Mouse (Mus musculus) ES-E14 (cell line): Measurements from ENCODE around the gene Ankle1. TPM values are rescaled to one million over a fixed set of nuclear protein-coding genes. Genes with fewer than 3 reads are reported as not detected.

ENCODE experiments used
- DNase-seq: peaks from one replicate; pipeline ENCODE4 v3.0.0-alpha.2; 2013; ENCODE audit warnings: low read depth, low spot score
- H3K27ac ChIP-seq: 2 replicates; pipeline ENCODE4 v1.5.1; 2012; ENCODE audit warnings: low read depth, mild to moderate bottlenecking, low read length, moderate library complexity, mixed read lengths; ENCODE audit not compliant: poor library complexity, insufficient read depth, severe bottlenecking
- H3K36me3 ChIP-seq: 2 replicates; pipeline ENCODE4 v1.6.1; 2012; ENCODE audit warnings: mild to moderate bottlenecking, low read length, moderate library complexity, mixed read lengths; ENCODE audit not compliant: control insufficient read depth, poor library complexity, insufficient read depth, severe bottlenecking
- H3K4me1 ChIP-seq, 2 experiments: fragments of 150-350 bp in 1 of 2; sonication (generic) in 1 of 2; 2 replicates each; pipeline ENCODE4 v1.6.1; 2012; ENCODE audit warnings: low read length in 2 of 2, mild to moderate bottlenecking in 1 of 2, mixed read lengths in 1 of 2; ENCODE audit not compliant: control insufficient read depth in 2 of 2, insufficient read depth in 2 of 2, poor library complexity in 1 of 2
- H3K4me3 ChIP-seq, 2 experiments: fragments of 150-350 bp in 1 of 2; sonication (generic) in 1 of 2; 2 replicates each; pipeline ENCODE4 v1.5.1; 2012; ENCODE audit warnings: low read length in 2 of 2, low read depth in 1 of 2, mild to moderate bottlenecking in 1 of 2, mixed read lengths in 1 of 2; ENCODE audit not compliant: insufficient read depth in 1 of 2, poor library complexity in 1 of 2, severe bottlenecking in 1 of 2
- H3K9ac ChIP-seq: 2 replicates; pipeline ENCODE4 v1.6.1; 2012; ENCODE audit warnings: low read depth, mild to moderate bottlenecking, low read length, mixed read lengths; ENCODE audit not compliant: poor library complexity, insufficient read depth, severe bottlenecking
- H3K9me3 ChIP-seq: fragments of 150-350 bp; sonication (generic); 2 replicates; pipeline ENCODE4 v1.6.1; 2012; ENCODE audit warnings: low read depth, mild to moderate bottlenecking, low read length; ENCODE audit not compliant: control insufficient read depth, insufficient read depth
- CHD2 ChIP-seq: IDR thresholded peaks from 2 replicates; pipeline ENCODE4 v1.6.1; 2014; ENCODE audit warnings: mild to moderate bottlenecking, low read depth, low read length, inconsistent platforms
- HCFC1 ChIP-seq: IDR thresholded peaks from 2 replicates; pipeline ENCODE4 v1.6.1; 2012; ENCODE audit warnings: low read length, inconsistent platforms, borderline replicate concordance; ENCODE audit not compliant: insufficient read depth
- MAFK ChIP-seq: IDR thresholded peaks from 2 replicates; pipeline ENCODE4 v1.6.1; 2014; ENCODE audit warnings: mild to moderate bottlenecking, low read depth, low read length, inconsistent platforms; ENCODE audit not compliant: insufficient read depth
- ZC3H11A ChIP-seq: IDR thresholded peaks from 2 replicates; pipeline ENCODE4 v1.6.1; 2012; ENCODE audit warnings: low read depth, mild to moderate bottlenecking, inconsistent platforms, low read length, borderline replicate concordance
- ZNF384 ChIP-seq: IDR thresholded peaks from 2 replicates; pipeline ENCODE4 v1.6.1; 2012; ENCODE audit warnings: low read depth, low read length, inconsistent platforms
- in situ Hi-C, 2 experiments: fragments of 600-800 bp; cut with MboI; formaldehyde crosslinking; loops; one replicate each; pipeline ENCODE4 v1.15.1; 2025; ENCODE audit warnings: low sequenced_read_pairs in 2 of 2, inconsistent platforms in 1 of 2; ENCODE audit not compliant: unreplicated experiment in 2 of 2
- total RNA-seq: library from RNA; depleted of rRNA; stranded (reverse); fragments of 300-350 nt; gene quantifications from 2 replicates; pipeline ENCODE4 v1.2.3, GENCODE M21; 2012

The Ankle1 gene
- total RNA-seq, 1 experiment = 28.9 TPM

- H3K36me3 ChIP-seq = no peaks in the 10 kb centered on the region
- H3K27ac ChIP-seq = no peak overlapping the region
- no peak overlapping the region for H3K4me3 ChIP-seq
- TF ChIP-seq ZNF384 (no peak), MAFK (no peak), ZC3H11A (no peak), HCFC1 (no peak), CHD2 (no peak)
- DNase-seq = no peak
- peaks cover 0 to 11% of the 10 kb centered on the region in 2 experiments; a peak in 1 of 4 replicates for H3K4me1 ChIP-seq
- no peak overlapping the region for H3K9ac ChIP-seq
- in situ Hi-C loops = no loop called here
- H3K9me3 ChIP-seq = no peaks in the 10 kb centered on the region
These were observed 12.9 kb upstream of the Ankle1 start for GRCm38 (mm10) chr8:71392871-71393270.

DNA sequence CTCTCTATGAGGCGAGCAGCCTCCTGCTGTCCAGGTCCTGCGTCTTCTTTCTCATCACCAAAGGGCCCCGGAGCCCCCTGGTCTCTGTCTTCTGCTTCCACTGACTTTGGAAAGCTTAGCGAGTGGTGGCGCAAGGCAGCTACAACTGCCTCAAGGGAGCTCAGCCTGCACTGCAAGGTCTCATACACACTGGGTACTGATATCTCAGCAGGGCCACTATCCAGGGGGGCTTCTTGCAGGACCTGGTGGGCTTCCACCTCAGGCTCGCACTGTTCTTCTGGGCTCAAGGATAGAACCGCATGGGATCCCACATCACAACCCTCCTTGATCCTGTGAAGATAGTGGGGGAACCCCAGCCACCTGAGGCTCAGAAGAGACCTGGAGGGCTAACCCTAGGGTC, 11.3 kb upstream of the Ankle1 start:
- H3K4me3 ChIP-seq = no peak overlapping the region
- no peak for TF ChIP-seq CHD2
- TF ChIP-seq HCFC1 = no peak
- TF ChIP-seq ZNF384 = no peak
- TF ChIP-seq ZC3H11A = no peak
- TF ChIP-seq MAFK = no peak
- peaks cover 0 to 8% of the 10 kb centered on the region in 2 experiments; a peak in 1 of 4 replicates for H3K4me1 ChIP-seq
- no peaks in the 10 kb centered on the region for H3K9me3 ChIP-seq
- peaks cover 6% of the 10 kb centered on the region; the same call in 1 of the 2 replicates for H3K36me3 ChIP-seq
- H3K27ac ChIP-seq = no peak overlapping the region
- in situ Hi-C loops = no loop called here
- DNase-seq = no peak
- no peak overlapping the region for H3K9ac ChIP-seq

GRCm38 (mm10) chr8:71395071-71395470, 10.7 kb upstream of the Ankle1 start:
- DNase-seq = no peak
- H3K27ac ChIP-seq = no peak overlapping the region

DNA sequence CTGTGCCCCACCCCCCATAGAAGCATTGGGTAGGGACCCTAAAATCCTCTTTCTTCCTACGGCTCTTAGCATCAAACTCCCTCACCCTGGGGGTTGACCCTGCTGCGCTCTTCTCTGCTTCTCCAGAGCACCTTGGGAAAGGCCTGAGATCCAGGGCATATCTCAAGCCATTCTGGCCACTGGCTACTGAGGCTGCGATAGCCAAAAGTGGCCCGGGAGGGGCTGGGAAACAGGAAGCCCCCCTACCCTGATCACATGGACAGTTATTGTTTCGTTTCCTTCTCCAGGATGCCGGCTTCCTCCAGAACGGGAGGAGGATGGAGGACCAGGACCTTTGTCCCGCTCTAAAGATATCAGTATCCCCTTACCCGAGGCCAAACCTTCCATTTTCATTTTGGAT, 10.2 kb upstream of the Ankle1 start, which contains the start of gene Ushbp1:
Gene Ushbp1, minus strand, starts transcription at position 174 of the 400 bp plus-strand sequence.
- no peaks in the 10 kb centered on the region for H3K9me3 ChIP-seq
- TF ChIP-seq ZC3H11A = no peak
- no peak for TF ChIP-seq HCFC1
- TF ChIP-seq MAFK = no peak
- no peak for TF ChIP-seq CHD2
- no peak for TF ChIP-seq ZNF384
- peaks cover 11% of the 10 kb centered on the region for H3K36me3 ChIP-seq
- in situ Hi-C loops = no loop called here
- H3K27ac ChIP-seq = no peak within 1 kb of the TSS
- H3K9ac ChIP-seq = peak within 1 kb of the TSS; percentile 17; the same call in 1 of the 2 replicates
- no peak for DNase-seq
- peak within 1 kb of the TSS; percentile 10 to 100; a peak in 2 of 4 replicates for H3K4me3 ChIP-seq
- peaks cover 0 to 10% of the 10 kb centered on the region in 2 experiments; a peak in 1 of 4 replicates for H3K4me1 ChIP-seq

More at GRCm38 (mm10) chr8:71395071-71395470, 10.7 kb upstream of the Ankle1 start:
- in situ Hi-C loops = no loop called here
- peaks cover 0 to 10% of the 10 kb centered on the region in 2 experiments; a peak in 1 of 4 replicates for H3K4me1 ChIP-seq
- no peak overlapping the region for H3K4me3 ChIP-seq
- TF ChIP-seq ZNF384 (no peak), ZC3H11A (no peak), MAFK (no peak), HCFC1 (no peak), CHD2 (no peak)
- no peaks in the 10 kb centered on the region for H3K9me3 ChIP-seq
- H3K9ac ChIP-seq = no peak overlapping the region
- H3K36me3 ChIP-seq = peaks cover 9% of the 10 kb centered on the region
